Mouse (Mus musculus): ENCODE data around the gene Selenon. TPM values are rescaled to one million over a fixed set of nuclear protein-coding genes. Genes with fewer than 3 reads are reported as not detected.

Selenon gene
- total and polyA plus RNA-seq, 2 experiments from 2014 or later, result 10.0 to 32.7 TPM

DNA sequence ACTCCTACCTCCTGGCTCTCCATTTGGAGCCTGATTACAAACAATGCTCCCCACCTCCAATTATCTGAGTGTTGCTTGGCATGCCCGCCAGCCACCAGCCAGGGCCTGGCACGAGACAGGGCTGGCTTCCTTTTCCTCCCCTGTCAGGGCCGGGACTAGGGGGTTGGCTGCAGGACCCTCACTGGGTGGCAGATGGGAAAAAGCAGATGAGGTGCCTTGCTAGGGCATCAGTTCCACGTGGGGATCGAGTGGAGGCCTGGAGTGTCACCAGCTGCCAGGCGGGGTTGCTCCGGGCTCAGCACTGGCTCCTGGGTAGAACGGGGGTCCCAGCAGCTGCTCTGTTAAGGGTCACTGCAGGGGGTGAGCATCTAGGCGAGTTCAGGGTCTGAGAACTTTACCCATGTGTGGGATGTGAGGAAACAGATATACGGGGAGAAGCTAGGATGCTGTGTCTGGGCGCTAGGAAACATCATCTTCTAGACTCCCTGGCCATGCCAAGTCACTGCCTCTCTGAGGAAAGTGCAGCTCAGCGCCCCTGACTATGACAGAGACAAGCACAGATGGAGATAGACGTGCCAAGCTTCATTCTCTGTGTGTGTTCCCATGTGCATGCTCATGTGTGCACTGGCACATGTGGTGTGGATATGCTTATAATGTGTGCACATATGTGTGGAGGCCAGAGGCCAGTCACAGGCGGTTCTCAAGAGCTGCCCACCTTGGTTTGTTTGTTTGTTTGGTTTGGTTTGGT, 18.9 kb upstream of the Selenon start:
- Histone ChIP-seq H3K4me2 (ENCODE audit: low read depth, low read length) (no peak overlapping the region), H3K36me3 (ENCODE audit: insufficient read depth, low read length) (peaks cover 6% of the 10 kb centered on the region; the same call in 1 of the 2 replicates), H3K27ac (peak overlapping the region; percentile 54), H3K4me3 (ENCODE audit: low read length) (no peak overlapping the region), H3K9me3 (ENCODE audit: low read length) (no peaks in the 10 kb centered on the region), H3K9ac (replicated peaks; ENCODE audit: low read length) (no peak overlapping the region), H3K4me1 (ENCODE audit: insufficient read depth, low read length) (no peaks in the 10 kb centered on the region), H3K27me3 (ENCODE audit: insufficient read depth, low read length) (no peaks in the 10 kb centered on the region)
- DNase-seq (ENCODE audit: low spot score) (peak; percentile 66), ATAC-seq (peak; percentile 31)
- TF ChIP-seq CTCF (IDR thresholded peaks at IDR 0.05; ENCODE audit: low read depth), result no peak
- WGBS, result 40% methylated on average over 14 of the region's 14 CpGs

DNA sequence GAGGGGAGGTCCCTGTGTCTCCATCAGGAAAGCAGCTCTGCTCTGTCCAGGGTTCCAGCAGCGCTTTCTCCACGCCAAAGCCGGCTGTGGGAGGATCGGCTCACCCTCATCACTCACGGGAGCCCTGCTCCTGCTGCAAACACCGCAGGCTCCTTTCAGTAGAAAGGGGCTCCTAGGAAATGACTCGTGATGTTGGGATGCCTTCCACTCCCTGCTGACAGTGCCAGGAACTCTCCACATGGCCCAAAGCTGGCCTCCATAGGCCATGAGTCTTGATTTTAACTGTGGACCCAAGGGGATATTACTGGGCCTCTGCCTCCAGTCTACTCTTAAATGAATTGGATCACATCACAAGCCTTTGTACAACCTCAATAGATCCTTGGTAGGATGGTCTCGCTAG, 17.9 kb upstream of the Selenon start:
- Histone ChIP-seq H3K9ac (replicated peaks; ENCODE audit: low read length) (no peak overlapping the region), H3K4me1 (ENCODE audit: insufficient read depth, low read length) (no peaks in the 10 kb centered on the region), H3K27me3 (ENCODE audit: insufficient read depth, low read length) (no peaks in the 10 kb centered on the region), H3K4me2 (ENCODE audit: low read depth, low read length) (no peak overlapping the region), H3K27ac (no peak overlapping the region), H3K4me3 (ENCODE audit: low read length) (no peak overlapping the region), H3K9me3 (ENCODE audit: low read length) (no peaks in the 10 kb centered on the region), H3K36me3 (ENCODE audit: insufficient read depth, low read length) (peaks cover 6% of the 10 kb centered on the region)
- no peak for DNase-seq (ENCODE audit: low spot score)
- ATAC-seq, result no peak
- no peak for TF ChIP-seq CTCF (IDR thresholded peaks at IDR 0.05; ENCODE audit: low read depth)
- 73% methylated on average over 8 of the region's 8 CpGs for WGBS

DNA sequence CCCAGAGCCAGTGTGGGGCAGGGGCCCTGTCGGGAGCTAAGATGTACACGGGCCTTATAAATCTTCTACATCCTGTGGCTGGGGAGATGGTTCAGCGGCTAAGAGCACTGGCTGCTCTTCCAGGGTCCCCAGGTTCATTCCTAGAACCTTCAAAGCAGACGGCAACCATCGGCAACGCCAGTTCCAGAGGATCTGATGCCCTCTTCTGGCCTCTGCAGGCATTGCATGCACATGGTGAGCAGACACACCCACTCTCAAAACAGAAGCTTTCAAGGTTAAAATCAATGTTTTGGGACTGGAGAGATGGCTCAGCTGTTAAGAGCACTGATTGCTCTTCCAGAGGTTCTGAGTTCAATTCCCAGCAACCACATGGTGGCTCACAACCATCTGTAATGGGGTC, 17.2 kb upstream of the Selenon start:
- H3K9me3 ChIP-seq (ENCODE audit: low read length), result no peaks in the 10 kb centered on the region
- peak; percentile 66 for TF ChIP-seq CTCF (IDR thresholded peaks at IDR 0.05; ENCODE audit: low read depth)
- H3K4me1 ChIP-seq (ENCODE audit: insufficient read depth, low read length), result no peaks in the 10 kb centered on the region
- H3K4me2 ChIP-seq (ENCODE audit: low read depth, low read length), result no peak overlapping the region
- H3K27ac ChIP-seq, result no peak overlapping the region
- no peak overlapping the region for H3K4me3 ChIP-seq (ENCODE audit: low read length)
- peak; percentile 39 for DNase-seq (ENCODE audit: low spot score)
- H3K36me3 ChIP-seq (ENCODE audit: insufficient read depth, low read length), result peaks cover under 1% of the 10 kb centered on the region
- no peaks in the 10 kb centered on the region for H3K27me3 ChIP-seq (ENCODE audit: insufficient read depth, low read length)
- 70% methylated on average over 6 of the region's 6 CpGs for WGBS
- no peak for ATAC-seq
- H3K9ac ChIP-seq (replicated peaks; ENCODE audit: low read length), result no peak overlapping the region

DNA sequence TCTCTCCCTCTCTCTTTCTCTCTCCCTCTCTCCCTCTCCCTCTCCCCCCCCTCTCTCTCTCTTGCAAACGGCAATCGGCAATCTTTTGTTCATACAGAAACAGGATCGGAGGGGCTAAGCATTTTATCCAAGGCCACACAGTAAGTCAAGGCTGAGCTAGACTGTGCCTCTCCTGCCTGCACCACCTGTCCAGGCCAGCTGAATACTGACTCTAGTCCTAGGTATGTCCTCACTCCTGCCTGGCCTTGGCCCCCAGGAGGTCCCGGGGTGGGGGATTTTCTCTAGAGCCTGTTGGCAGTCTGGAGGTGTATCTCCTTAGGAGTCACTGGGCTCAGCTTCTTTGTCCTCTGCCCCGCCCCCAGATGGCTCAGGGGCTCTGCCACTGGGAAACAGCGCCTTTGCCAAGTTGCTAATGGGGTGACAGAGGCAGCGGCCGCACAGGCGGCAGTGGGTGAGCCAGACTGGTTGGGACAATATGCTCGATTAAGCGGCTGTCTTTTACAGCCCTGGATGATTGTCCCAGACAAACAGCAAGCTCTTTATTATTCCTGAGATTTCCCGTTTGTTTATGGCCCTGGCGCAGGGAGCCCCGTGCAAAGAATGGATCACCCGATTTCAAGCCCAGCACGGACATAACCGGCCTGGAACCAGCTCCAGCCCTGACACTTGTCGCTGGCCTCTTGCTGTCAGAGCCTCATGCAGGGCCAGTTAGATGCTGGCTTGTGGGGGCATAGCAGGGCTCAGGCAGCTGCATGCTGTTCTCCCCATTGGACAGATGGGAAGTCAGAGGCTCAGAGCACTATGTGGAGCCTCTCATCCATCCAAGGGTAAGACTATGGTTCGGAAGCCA, 15.6 kb upstream of the Selenon start:
- Histone ChIP-seq H3K4me2 (ENCODE audit: low read depth, low read length) (no peak overlapping the region), H3K9ac (replicated peaks; ENCODE audit: low read length) (no peak overlapping the region), H3K27ac (peak overlapping the region; percentile 38; the same call in 1 of the 2 replicates), H3K27me3 (ENCODE audit: insufficient read depth, low read length) (no peaks in the 10 kb centered on the region), H3K4me3 (ENCODE audit: low read length) (no peak overlapping the region), H3K36me3 (ENCODE audit: insufficient read depth, low read length) (no peaks in the 10 kb centered on the region; the same call in 1 of the 2 replicates), H3K4me1 (ENCODE audit: insufficient read depth, low read length) (no peaks in the 10 kb centered on the region), H3K9me3 (ENCODE audit: low read length) (no peaks in the 10 kb centered on the region)
- no peak for TF ChIP-seq CTCF (IDR thresholded peaks at IDR 0.05; ENCODE audit: low read depth)
- DNase-seq (ENCODE audit: low spot score) (peak; percentile 87), ATAC-seq (peak; percentile 85)
- WGBS, result 27% methylated on average over 19 of the region's 19 CpGs

DNA sequence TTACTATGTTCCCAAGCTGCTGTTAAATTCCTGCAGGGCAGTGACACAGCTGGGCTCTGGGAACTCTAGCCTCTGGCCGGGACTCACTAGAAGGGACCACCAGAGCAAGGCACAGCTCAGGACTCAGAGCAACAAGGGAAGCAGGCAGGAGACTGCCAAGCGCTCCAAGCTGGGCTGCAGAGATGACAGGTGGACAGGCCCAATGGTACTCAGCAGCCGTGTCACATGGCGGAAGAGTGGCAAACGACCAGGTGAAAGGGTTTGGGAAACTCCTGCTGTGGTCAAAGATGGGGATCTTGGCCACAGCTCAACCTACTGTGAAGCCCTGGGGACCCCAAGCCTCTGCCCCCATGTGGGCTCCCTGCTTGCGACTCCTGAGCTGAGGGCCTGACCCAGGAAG, 12.1 kb upstream of the Selenon start:
- WGBS, result 72% methylated on average over 6 of the region's 6 CpGs
- H3K27me3 ChIP-seq (ENCODE audit: insufficient read depth, low read length), result no peaks in the 10 kb centered on the region
- H3K4me3 ChIP-seq (ENCODE audit: low read length), result no peak overlapping the region
- no peak overlapping the region for H3K4me2 ChIP-seq (ENCODE audit: low read depth, low read length)
- DNase-seq (ENCODE audit: low spot score) (no peak), ATAC-seq (no peak)
- H3K9me3 ChIP-seq (ENCODE audit: low read length), result no peaks in the 10 kb centered on the region
- no peaks in the 10 kb centered on the region for H3K4me1 ChIP-seq (ENCODE audit: insufficient read depth, low read length)
- H3K9ac ChIP-seq (replicated peaks; ENCODE audit: low read length), result no peak overlapping the region
- H3K27ac ChIP-seq, result no peak overlapping the region
- no peak for TF ChIP-seq CTCF (IDR thresholded peaks at IDR 0.05; ENCODE audit: low read depth)
- no peaks in the 10 kb centered on the region; the same call in 1 of the 2 replicates for H3K36me3 ChIP-seq (ENCODE audit: insufficient read depth, low read length)

DNA sequence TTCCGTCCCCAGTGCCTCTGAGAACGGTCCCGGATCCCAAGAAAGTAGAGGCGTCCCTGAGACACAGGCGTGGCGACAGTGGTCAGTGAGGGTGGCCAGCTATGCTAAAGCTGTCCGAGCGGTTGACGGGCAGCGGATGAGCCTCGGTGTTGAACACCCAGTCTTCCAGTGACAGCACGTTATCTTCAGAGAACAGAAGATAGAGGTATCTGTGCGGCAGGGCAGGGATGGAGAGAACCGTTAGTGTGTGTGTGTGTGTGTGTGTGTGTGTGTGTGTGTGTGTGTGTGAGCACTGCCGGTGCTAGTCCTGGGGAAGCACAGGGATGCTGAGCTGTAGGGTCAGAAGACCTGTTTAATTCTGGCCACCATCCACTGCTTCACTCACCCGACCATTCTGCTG, 11.7 kb upstream of the Selenon start:
- ATAC-seq (no peak), DNase-seq (ENCODE audit: low spot score) (no peak)
- H3K4me1 ChIP-seq (ENCODE audit: insufficient read depth, low read length), result no peaks in the 10 kb centered on the region
- H3K27ac ChIP-seq, result no peak overlapping the region
- no peaks in the 10 kb centered on the region for H3K9me3 ChIP-seq (ENCODE audit: low read length)
- no peaks in the 10 kb centered on the region for H3K27me3 ChIP-seq (ENCODE audit: insufficient read depth, low read length)
- H3K36me3 ChIP-seq (ENCODE audit: insufficient read depth, low read length), result no peaks in the 10 kb centered on the region; the same call in 1 of the 2 replicates
- no peak overlapping the region for H3K4me3 ChIP-seq (ENCODE audit: low read length)
- no peak overlapping the region for H3K9ac ChIP-seq (replicated peaks; ENCODE audit: low read length)
- 92% methylated on average over 16 of the region's 16 CpGs for WGBS
- TF ChIP-seq CTCF (IDR thresholded peaks at IDR 0.05; ENCODE audit: low read depth), result no peak
- H3K4me2 ChIP-seq (ENCODE audit: low read depth, low read length), result no peak overlapping the region
